Mouse (Mus musculus): Measurements from ENCODE around the gene Mrpl54. TPM values are rescaled to one million over a fixed set of nuclear protein-coding genes. Genes with fewer than 3 reads are reported as not detected.

Gene Mrpl54
- polyA plus RNA-seq, 1 experiment from 2014 or later, result 234 TPM

DNA sequence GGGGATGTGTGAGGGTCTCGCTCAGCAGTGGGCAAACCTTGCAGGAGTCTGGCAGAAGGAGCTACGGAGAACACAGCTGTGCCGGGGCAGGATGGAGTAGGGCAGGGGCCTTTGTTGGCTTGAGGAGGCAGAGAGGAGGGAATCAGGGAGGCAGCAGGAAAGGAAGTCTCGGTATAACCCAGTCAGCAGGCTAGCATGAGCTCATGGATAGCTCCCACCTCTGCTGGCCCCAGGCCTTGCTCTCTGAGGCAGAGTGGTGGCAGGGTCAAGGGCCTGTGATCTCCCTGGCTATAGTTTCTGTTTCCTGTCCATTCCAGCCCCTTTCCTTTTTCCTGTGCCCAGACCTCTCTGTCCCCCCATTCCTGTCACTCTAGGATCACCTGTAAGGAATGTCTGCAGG lies 35.6 kb upstream of the Mrpl54 start:
- Histone ChIP-seq H3K27ac (peak overlapping the region; percentile 42), H3K4me3 (peak overlapping the region; percentile 16), H3K9me3 (replicated peaks) (no peaks in the 10 kb centered on the region), H3K4me1 (peaks cover 70% of the 10 kb centered on the region), H3K27me3 (ENCODE audit: low read depth, poor library complexity, severe bottlenecking) (no peaks in the 10 kb centered on the region), H3K36me3 (peaks cover 53% of the 10 kb centered on the region)
- DNase-seq (ENCODE audit: low spot score), result no peak
- WGBS, result 81% methylated on average over 4 of the region's 4 CpGs

DNA sequence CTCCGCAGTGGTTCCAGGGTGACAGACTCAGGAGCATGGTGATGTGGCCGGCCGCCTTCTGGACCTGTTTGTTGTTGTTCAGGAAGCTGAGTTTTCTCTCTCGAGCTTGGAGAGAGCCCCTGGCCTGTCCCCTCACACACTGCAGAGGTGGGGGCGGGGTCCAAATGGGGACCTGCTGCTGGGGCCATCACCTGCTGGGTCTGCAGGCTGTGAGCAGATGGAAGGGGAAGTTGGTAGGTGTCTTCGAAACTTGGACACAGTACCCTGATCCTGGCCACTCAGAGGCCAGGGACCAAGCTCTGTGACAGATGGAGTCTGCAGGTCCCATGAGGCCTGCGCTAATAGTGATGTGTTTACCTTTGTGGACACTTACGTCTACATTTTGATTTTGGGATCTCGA lies 34.6 kb upstream of the Mrpl54 start:
- H3K4me1 ChIP-seq, result peaks cover 72% of the 10 kb centered on the region

GRCm38 (mm10) chr10:81300352-81300907 lies 33.7 kb upstream of the Mrpl54 start:
- WGBS, result 85% methylated on average over 9 of the region's 9 CpGs
- no peaks in the 10 kb centered on the region for H3K27me3 ChIP-seq (ENCODE audit: low read depth, poor library complexity, severe bottlenecking)

More for the DNA sequence above, 34.6 kb upstream of the Mrpl54 start:
- Histone ChIP-seq H3K27ac (no peak overlapping the region), H3K9me3 (replicated peaks) (no peaks in the 10 kb centered on the region), H3K36me3 (peaks cover 50% of the 10 kb centered on the region), H3K27me3 (ENCODE audit: low read depth, poor library complexity, severe bottlenecking) (no peaks in the 10 kb centered on the region), H3K4me3 (no peak overlapping the region)
- no peak for DNase-seq (ENCODE audit: low spot score)
- 84% methylated on average over 9 of the region's 9 CpGs for WGBS

DNA sequence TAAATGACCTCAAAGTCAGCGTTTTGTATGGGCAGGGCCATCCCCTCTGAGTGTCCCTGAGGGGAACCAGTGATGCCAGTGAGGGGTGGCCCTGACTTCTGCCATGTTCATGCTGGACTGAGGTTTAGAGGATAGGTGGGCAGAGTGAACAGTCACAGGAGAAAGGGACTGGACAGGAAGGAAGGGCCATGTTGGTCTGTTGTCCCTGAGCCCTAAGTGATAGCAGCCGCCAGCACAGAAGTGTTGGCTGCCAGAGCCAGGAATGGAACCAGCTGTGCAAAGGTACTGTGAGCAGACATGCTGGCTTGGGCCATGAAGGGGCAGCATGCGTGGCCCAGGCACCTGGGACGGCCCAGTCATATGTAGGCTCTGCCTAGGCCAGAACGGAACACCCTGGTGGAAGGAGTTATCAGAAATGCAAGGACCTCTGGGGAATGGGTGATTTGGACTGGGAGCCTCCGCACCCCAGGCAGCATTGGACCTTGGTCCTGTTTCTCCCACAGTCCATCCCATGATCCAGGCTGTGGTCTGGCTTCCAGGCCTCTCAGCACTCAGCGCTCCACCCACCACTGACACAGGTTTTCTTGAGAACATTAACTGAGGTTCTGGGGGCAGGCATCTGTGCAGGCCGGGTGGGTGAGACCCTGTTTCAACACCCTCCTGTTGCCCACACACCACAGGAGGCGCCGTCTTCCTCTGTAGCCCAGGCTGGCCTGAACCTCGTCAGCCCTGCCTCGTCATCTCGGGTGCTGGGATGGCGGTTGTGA lies 33.0 kb upstream of the Mrpl54 start:
- H3K27ac ChIP-seq, result no peak overlapping the region
- H3K36me3 ChIP-seq, result peaks cover 49% of the 10 kb centered on the region
- no peaks in the 10 kb centered on the region for H3K9me3 ChIP-seq (replicated peaks)
- peaks cover 75% of the 10 kb centered on the region for H3K4me1 ChIP-seq
- no peak for DNase-seq (ENCODE audit: low spot score)
- no peaks in the 10 kb centered on the region for H3K27me3 ChIP-seq (ENCODE audit: low read depth, poor library complexity, severe bottlenecking)
- no peak overlapping the region for H3K4me3 ChIP-seq
- WGBS, result 89% methylated on average over 14 of the region's 14 CpGs

More at GRCm38 (mm10) chr10:81300352-81300907, 33.7 kb upstream of the Mrpl54 start:
- H3K9me3 ChIP-seq (replicated peaks), result no peaks in the 10 kb centered on the region
- no peak for DNase-seq (ENCODE audit: low spot score)
- H3K36me3 ChIP-seq, result peaks cover 50% of the 10 kb centered on the region
- no peak overlapping the region for H3K27ac ChIP-seq
- H3K4me3 ChIP-seq, result no peak overlapping the region
- peaks cover 72% of the 10 kb centered on the region for H3K4me1 ChIP-seq

DNA sequence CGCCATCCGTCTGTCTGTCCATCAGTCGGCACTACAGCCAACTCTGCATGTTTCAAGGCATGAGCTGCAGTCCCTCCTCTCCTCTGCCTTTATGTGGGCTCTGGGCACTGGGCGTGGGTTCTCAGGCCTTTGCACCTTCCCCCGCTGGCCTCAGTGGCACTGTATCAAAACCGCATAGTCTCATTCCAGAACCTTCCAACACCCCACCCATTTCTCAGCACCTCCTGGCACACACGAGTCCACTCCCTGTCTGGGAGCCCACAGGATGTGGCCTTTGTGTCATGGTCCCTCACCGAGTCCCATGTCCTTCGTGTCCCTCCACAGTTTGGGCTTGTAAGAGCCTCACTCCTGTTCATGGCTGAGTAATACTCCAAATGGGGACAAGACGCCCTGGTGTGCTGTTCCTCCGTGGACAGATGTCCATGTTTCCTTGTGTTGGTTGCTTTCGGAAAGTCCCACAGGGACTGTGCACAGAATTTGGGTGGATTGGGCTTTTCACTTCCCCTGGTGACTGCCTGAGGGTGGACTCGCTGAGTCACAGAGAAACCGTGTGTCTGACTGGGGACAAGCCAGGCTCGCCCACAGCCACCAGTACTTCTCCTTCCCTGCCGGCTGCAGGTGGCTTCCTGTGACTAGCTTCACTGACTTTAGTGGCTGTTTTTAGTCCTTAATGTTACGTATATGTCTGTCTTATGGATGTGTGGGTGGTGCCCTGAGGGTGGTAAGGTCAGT lies 31.8 kb upstream of the Mrpl54 start:
- 93% methylated on average over 17 of the region's 17 CpGs for WGBS
- peaks cover 47% of the 10 kb centered on the region for H3K36me3 ChIP-seq
- peaks cover 77% of the 10 kb centered on the region for H3K4me1 ChIP-seq
- H3K9me3 ChIP-seq (replicated peaks), result no peaks in the 10 kb centered on the region
- no peak for DNase-seq (ENCODE audit: low spot score)
- H3K27me3 ChIP-seq (ENCODE audit: low read depth, poor library complexity, severe bottlenecking), result no peaks in the 10 kb centered on the region
- 0 out of 2 replicates have a peak overlapping the region, but pooled peaks have one; percentile 19 for H3K27ac ChIP-seq
- no peak overlapping the region for H3K4me3 ChIP-seq

- Histone ChIP-seq H3K27me3 (ENCODE audit: low read depth, poor library complexity, severe bottlenecking) (no peaks in the 10 kb centered on the region), H3K4me1 (peaks cover 72% of the 10 kb centered on the region), H3K27ac (0 out of 2 replicates have a peak overlapping the region, but pooled peaks have one; percentile 19), H3K9me3 (replicated peaks) (no peaks in the 10 kb centered on the region), H3K36me3 (peaks cover 43% of the 10 kb centered on the region), H3K4me3 (0 out of 2 replicates have a peak overlapping the region, but pooled peaks have one; percentile 2)
- WGBS, result 45% methylated on average over 10 of the region's 10 CpGs
- no peak for DNase-seq (ENCODE audit: low spot score)
Measured at GRCm38 (mm10) chr10:81297845-81298244, 31.1 kb upstream of the Mrpl54 start.

GRCm38 (mm10) chr10:81297246-81297645 lies 30.5 kb upstream of the Mrpl54 start:
- H3K27ac ChIP-seq, result peak overlapping the region; percentile 19; the same call in 1 of the 2 replicates
- peaks cover 66% of the 10 kb centered on the region for H3K4me1 ChIP-seq
- peaks cover 2% of the 10 kb centered on the region for H3K27me3 ChIP-seq (ENCODE audit: low read depth, poor library complexity, severe bottlenecking)
- 80% methylated on average over 6 of the region's 6 CpGs for WGBS
- no peak for DNase-seq (ENCODE audit: low spot score)
- peaks cover 40% of the 10 kb centered on the region for H3K36me3 ChIP-seq
- no peaks in the 10 kb centered on the region for H3K9me3 ChIP-seq (replicated peaks)
- H3K4me3 ChIP-seq, result peak overlapping the region; percentile 2; the same call in 1 of the 2 replicates

- Histone ChIP-seq H3K36me3 (peaks cover 31% of the 10 kb centered on the region), H3K9me3 (replicated peaks) (no peaks in the 10 kb centered on the region), H3K4me3 (no peak overlapping the region), H3K27me3 (ENCODE audit: low read depth, poor library complexity, severe bottlenecking) (peaks cover 23% of the 10 kb centered on the region), H3K4me1 (peaks cover 56% of the 10 kb centered on the region), H3K27ac (no peak overlapping the region)
- DNase-seq (ENCODE audit: low spot score), result no peak
- WGBS, result 94% methylated on average over 6 of the region's 6 CpGs
Measured at GRCm38 (mm10) chr10:81295185-81295584, 28.5 kb upstream of the Mrpl54 start.

- H3K36me3 ChIP-seq, result peaks cover 31% of the 10 kb centered on the region
- peak overlapping the region; percentile 83 for H3K4me3 ChIP-seq
- peak overlapping the region; percentile 96; the same call in 1 of the 2 replicates for H3K27ac ChIP-seq
- no peaks in the 10 kb centered on the region for H3K9me3 ChIP-seq (replicated peaks)
- 58% methylated on average over 8 of the region's 8 CpGs for WGBS
- H3K4me1 ChIP-seq, result peaks cover 48% of the 10 kb centered on the region
- DNase-seq (ENCODE audit: low spot score), result no peak
- H3K27me3 ChIP-seq (ENCODE audit: low read depth, poor library complexity, severe bottlenecking), result peaks cover 30% of the 10 kb centered on the region
Measured at GRCm38 (mm10) chr10:81294442-81294841, 27.7 kb upstream of the Mrpl54 start.

DNA sequence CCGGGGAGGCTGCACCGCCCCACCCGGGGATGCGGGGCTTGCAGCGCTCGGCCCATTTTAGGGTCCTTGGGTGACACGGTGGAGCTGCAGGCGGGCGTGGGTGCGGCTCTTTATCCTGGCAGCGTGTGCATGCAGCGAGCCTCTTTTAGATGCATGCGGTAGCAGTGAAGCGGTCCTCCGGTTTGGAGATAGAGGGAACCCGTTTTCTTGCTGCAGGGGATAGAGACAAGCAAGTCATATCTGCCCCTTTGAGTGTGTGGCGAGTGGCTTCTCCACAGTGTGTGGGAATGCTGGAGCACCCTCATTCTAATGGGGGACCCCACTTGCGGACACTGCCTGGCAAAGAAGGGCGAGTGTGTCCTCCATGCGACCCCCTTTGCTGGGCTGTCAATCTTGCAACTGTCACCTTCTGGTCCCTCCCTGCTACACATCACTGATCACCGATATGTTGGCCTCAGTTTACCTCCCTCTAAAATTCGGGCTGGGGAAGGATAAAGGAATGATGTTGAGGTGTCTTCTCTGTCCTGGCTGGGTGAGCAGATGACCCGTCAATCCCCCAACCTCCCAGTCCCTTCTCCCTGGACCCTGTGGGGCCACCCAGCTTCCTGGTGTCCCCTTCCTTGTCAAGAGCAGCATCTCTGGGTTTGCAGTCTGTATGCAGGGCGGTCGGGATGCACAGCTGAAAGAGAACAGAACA lies 26.7 kb upstream of the Mrpl54 start:
- Histone ChIP-seq H3K36me3 (peaks cover 27% of the 10 kb centered on the region), H3K27me3 (ENCODE audit: low read depth, poor library complexity, severe bottlenecking) (peaks cover 35% of the 10 kb centered on the region), H3K9me3 (replicated peaks) (no peaks in the 10 kb centered on the region), H3K27ac (peak overlapping the region; percentile 96), H3K4me3 (peak overlapping the region; percentile 83), H3K4me1 (peaks cover 39% of the 10 kb centered on the region)
- no peak for DNase-seq (ENCODE audit: low spot score)
- WGBS, result 5% methylated on average over 25 of the region's 25 CpGs

DNA sequence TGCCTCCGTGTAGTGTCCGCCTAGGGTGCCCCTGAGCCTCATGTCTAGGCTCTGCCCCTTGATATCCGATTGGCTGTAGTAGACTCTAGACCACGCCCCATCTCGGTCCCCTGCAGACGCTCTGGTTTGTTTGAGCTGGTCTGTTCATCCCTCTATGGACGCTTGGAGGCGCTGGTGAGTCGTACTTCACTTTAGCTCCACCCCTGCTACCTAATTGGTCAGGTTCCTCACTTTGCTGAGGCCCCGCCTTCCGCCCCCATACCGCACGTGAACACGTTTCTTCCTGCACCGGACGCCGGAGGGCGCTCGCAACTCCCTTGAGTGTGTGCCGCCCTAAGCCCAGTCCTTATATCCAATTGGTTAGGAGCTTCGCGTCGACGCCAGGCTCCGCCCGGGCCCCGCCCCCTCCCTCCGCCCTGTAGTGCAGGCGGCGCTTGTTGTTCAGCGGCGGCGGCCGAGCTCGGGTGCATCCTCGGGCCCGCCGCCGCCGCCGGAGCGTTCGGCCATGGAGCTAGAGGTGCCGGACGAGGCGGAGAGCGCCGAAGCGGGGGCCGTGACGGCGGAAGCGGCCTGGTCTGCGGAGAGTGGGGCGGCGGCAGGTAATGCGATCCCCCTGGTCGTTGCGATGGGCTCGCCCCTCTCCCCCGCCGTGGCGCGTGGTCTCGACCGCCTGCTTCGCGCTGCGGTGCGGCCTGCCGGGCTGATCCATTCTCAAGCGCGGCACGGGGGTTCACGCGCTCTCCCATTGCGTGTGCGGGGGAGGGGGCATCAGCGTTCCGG lies 26.0 kb upstream of the Mrpl54 start, which contains the start of gene Pip5k1c:
Pip5k1c (plus strand) TSS at position 410 of the 780 bp plus-strand sequence.
- peak; percentile 98 for DNase-seq (ENCODE audit: low spot score)
- Histone ChIP-seq H3K27me3 (ENCODE audit: low read depth, poor library complexity, severe bottlenecking) (peaks cover 41% of the 10 kb centered on the region), H3K4me1 (peaks cover 33% of the 10 kb centered on the region), H3K9me3 (replicated peaks) (no peaks in the 10 kb centered on the region), H3K36me3 (peaks cover 21% of the 10 kb centered on the region), H3K4me3 (peak within 1 kb of the TSS; percentile 83), H3K27ac (peak within 1 kb of the TSS; percentile 96)
- WGBS, result under 1% methylated on average over 76 of the region's 80 CpGs
